In the genomic region with DNA sequence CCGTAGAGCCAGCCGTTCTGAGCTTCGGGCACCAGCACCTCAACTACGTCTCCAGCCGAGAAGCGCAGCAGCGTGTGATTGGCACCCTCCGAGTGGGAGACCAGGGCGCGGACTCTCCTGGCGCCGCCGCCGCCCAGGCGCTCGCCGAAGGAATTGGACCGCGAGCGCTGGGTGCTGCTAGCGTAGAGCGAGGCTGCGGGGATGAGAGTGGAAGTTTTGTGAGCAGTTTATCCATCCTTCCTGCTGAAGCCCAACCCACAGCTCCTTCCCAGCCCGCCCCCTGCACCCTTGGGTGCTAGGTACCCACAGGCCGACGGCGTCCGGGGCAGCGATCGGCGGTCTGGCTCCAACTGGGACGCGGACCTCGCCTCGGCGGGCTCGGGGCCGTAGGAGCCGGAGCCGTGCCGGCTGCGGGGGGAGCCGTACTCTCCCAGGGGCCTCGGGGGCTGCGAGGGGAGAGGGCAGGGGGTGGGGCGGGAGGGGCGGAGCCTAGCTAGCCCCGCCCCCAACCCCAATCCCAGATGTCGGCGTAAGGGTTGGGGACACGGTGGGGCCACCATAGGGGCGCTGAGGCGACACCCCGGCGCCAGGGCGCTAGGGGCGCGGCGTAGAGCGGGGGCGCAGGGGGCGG, we compare ENCODE assay signal across 8 mouse cellular contexts. TPM values are rescaled to one million over a fixed set of nuclear protein-coding genes. Genes with fewer than 3 reads are reported as not detected.
DNase-seq lines count a peak whose midpoint lies in the region; ATAC-seq and TF ChIP-seq lines count a peak whose summit lies in the region.

No protein-coding gene starts in this region.

- peaks cover 56% of the 10 kb centered on the region for H3K27me3 ChIP-seq in heart, embryonic 11.5 days (ENCODE audit: control insufficient read depth, insufficient read depth, low read length)
- peaks cover 69% of the 10 kb centered on the region for H3K27me3 ChIP-seq in midbrain, embryonic 12.5 days

- TF ChIP-seq POLR2A in lung, adult 2 months (IDR thresholded peaks at IDR 0.05; ENCODE audit: borderline replicate concordance, extremely low read depth, low read depth, low read length) = no peak
- peak; percentile 71; the same call in 1 of the 2 replicates for TF ChIP-seq POLR2A in cortical plate, adult 2 months (IDR thresholded peaks at IDR 0.05; ENCODE audit: extremely low read depth, insufficient read depth, low read length)

- ATAC-seq in heart, embryonic 11.5 days (replicated peaks; ENCODE audit: insufficient number of reproducible peaks, low FRiP score, low TSS enrichment) = peak; percentile 47
- peak; percentile 41 for ATAC-seq in midbrain, embryonic 12.5 days (ENCODE audit: low FRiP score, low read depth)

- peak; percentile 40 for DNase-seq in lung, adult 2 months
- no peak for DNase-seq in lung, postnatal 14 days
- DNase-seq in kidney, postnatal 14 days = peak; percentile 63
- peak; percentile 29 for DNase-seq in thymus, postnatal 25 days
- DNase-seq in cerebellum, adult 11-12 months = no peak

- peak overlapping the region; percentile 69 for H3K9ac ChIP-seq in heart, embryonic 11.5 days (ENCODE audit: low read depth, low read length)
- H3K9ac ChIP-seq in midbrain, embryonic 12.5 days (replicated peaks) = peak overlapping the region; percentile 72

- no peak overlapping the region for H3K27ac ChIP-seq in cortical plate, adult 2 months (ENCODE audit: insufficient read depth, low read length)
- H3K27ac ChIP-seq in heart, embryonic 11.5 days (ENCODE audit: low read depth, low read length) = peak overlapping the region; percentile 54
- H3K27ac ChIP-seq in midbrain, embryonic 12.5 days (replicated peaks) = no peak overlapping the region

- peak overlapping the region; percentile 99 for H3K4me2 ChIP-seq in heart, embryonic 11.5 days
- peak overlapping the region; percentile 99 for H3K4me2 ChIP-seq in midbrain, embryonic 12.5 days (replicated peaks)

- TF ChIP-seq CTCF in lung, adult 2 months (IDR thresholded peaks at IDR 0.05; ENCODE audit: insufficient read depth, low read length) = no peak
- TF ChIP-seq CTCF in cortical plate, adult 2 months (IDR thresholded peaks at IDR 0.05; ENCODE audit: extremely low read depth, insufficient read depth, low read length) = no peak

- H3K4me1 ChIP-seq in lung, adult 2 months (ENCODE audit: control insufficient read depth, insufficient read depth, low read length) = peaks cover 2% of the 10 kb centered on the region; the same call in 1 of the 2 replicates
- H3K4me1 ChIP-seq in cortical plate, adult 2 months (ENCODE audit: control insufficient read depth, insufficient read depth, low read length) = no peaks in the 10 kb centered on the region
- peaks cover 9% of the 10 kb centered on the region for H3K4me1 ChIP-seq in heart, embryonic 11.5 days (ENCODE audit: control insufficient read depth, insufficient read depth, low read length)
- peaks cover 15% of the 10 kb centered on the region for H3K4me1 ChIP-seq in midbrain, embryonic 12.5 days

- H3K36me3 ChIP-seq in heart, embryonic 11.5 days (ENCODE audit: control insufficient read depth, insufficient read depth, low read length) = no peaks in the 10 kb centered on the region
- H3K36me3 ChIP-seq in midbrain, embryonic 12.5 days = no peaks in the 10 kb centered on the region

- 2% methylated on average over 60 of the region's 62 CpGs for WGBS in lung, adult 2 months
- 2% methylated on average over 43 of the region's 62 CpGs for WGBS in heart, embryonic 11.5 days (ENCODE audit: insufficient replicate concordance)
- 1% methylated on average over 45 of the region's 62 CpGs for WGBS in midbrain, embryonic 12.5 days

- H3K9me3 ChIP-seq in heart, embryonic 11.5 days (replicated peaks; ENCODE audit: control insufficient read depth, low read length) = no peaks in the 10 kb centered on the region
- H3K9me3 ChIP-seq in midbrain, embryonic 12.5 days = no peaks in the 10 kb centered on the region

- peak overlapping the region; percentile 33 for H3K4me3 ChIP-seq in lung, adult 2 months (replicated peaks; ENCODE audit: extremely low read depth, low read depth, low read length)
- H3K4me3 ChIP-seq in cortical plate, adult 2 months (ENCODE audit: insufficient read depth, low read length) = peak overlapping the region; percentile 21
- peak overlapping the region; percentile 63 for H3K4me3 ChIP-seq in heart, embryonic 11.5 days (ENCODE audit: low read depth, low read length)
- peak overlapping the region; percentile 63 for H3K4me3 ChIP-seq in midbrain, embryonic 12.5 days

RNA-seq across cellular contexts. Expression of a gene that starts 6.6 kb away (rescaled TPM):
- 0.37 and 0.52 TPM in 2 replicates for polyA plus RNA-seq in lung, adult 2 months (2012; rRNA removed)
- polyA plus RNA-seq in cortical plate, adult 2 months (2012; rRNA removed) = 0.15 TPM in 1 of 2 replicates, not detected in the other
- polyA plus RNA-seq in heart, embryonic 11.5 days (2014; fragmentation: Nextera tagmentation; extraction: Ambion mirVana) = 0.17 TPM in 1 of 2 replicates, not detected in the other
- 0.24 and 0.50 TPM in 2 replicates for polyA plus RNA-seq in midbrain, embryonic 12.5 days (2016; fragmentation: Nextera tagmentation; extraction: Ambion mirVana)

RNA-seq across cellular contexts. Expression of a gene that starts 24.1 kb away (rescaled TPM):
- polyA plus RNA-seq in lung, adult 2 months (2012; rRNA removed) = 2.1 and 2.6 TPM in 2 replicates
- polyA plus RNA-seq in cortical plate, adult 2 months (2012; rRNA removed) = 4.6 and 4.7 TPM in 2 replicates
- 11.1 and 14.0 TPM in 2 replicates for polyA plus RNA-seq in heart, embryonic 11.5 days (2014; fragmentation: Nextera tagmentation; extraction: Ambion mirVana)
- polyA plus RNA-seq in midbrain, embryonic 12.5 days (2016; fragmentation: Nextera tagmentation; extraction: Ambion mirVana) = 0.72 and 2.4 TPM in 2 replicates

RNA-seq across cellular contexts. Expression of a gene that starts 32.0 kb away (rescaled TPM):
- polyA plus RNA-seq in lung, adult 2 months (2012; rRNA removed) = 0.11 and 0.22 TPM in 2 replicates
- 0.72 and 1.2 TPM in 2 replicates for polyA plus RNA-seq in cortical plate, adult 2 months (2012; rRNA removed)
- 0.59 and 0.64 TPM in 2 replicates for polyA plus RNA-seq in heart, embryonic 11.5 days (2014; fragmentation: Nextera tagmentation; extraction: Ambion mirVana)
- polyA plus RNA-seq in midbrain, embryonic 12.5 days (2016; fragmentation: Nextera tagmentation; extraction: Ambion mirVana) = 0.72 and 0.80 TPM in 2 replicates

RNA-seq across cellular contexts. Expression of a gene that starts 32.2 kb away (rescaled TPM):
- 21.2 and 25.9 TPM in 2 replicates for polyA plus RNA-seq in lung, adult 2 months (2012; rRNA removed)
- polyA plus RNA-seq in cortical plate, adult 2 months (2012; rRNA removed) = 82.6 and 90.5 TPM in 2 replicates
- 17.6 and 19.3 TPM in 2 replicates for polyA plus RNA-seq in heart, embryonic 11.5 days (2014; fragmentation: Nextera tagmentation; extraction: Ambion mirVana)
- 60.5 and 67.8 TPM in 2 replicates for polyA plus RNA-seq in midbrain, embryonic 12.5 days (2016; fragmentation: Nextera tagmentation; extraction: Ambion mirVana)

Comparison
In these comparisons a context has a peak if more than half of its experiments do, and no peak if none do; other contexts are left out.
1. DNase-seq: peak in lung, adult 2 months (single experiment), kidney, postnatal 14 days (single experiment) and thymus, postnatal 25 days (single experiment); none in lung, postnatal 14 days (single experiment) and cerebellum, adult 11-12 months (single experiment).
2. Peak in every context shown above with its lines, with median percentiles within 50 percentile points of each other: H3K4me3 ChIP-seq.